Mouse (Mus musculus) hindbrain, embryonic 10.5 days (tissue): ENCODE data around the gene Rere. TPM values are rescaled to one million over a fixed set of nuclear protein-coding genes. Genes with fewer than 3 reads are reported as not detected.

Experiments
- DNase-seq: peaks from one replicate; pipeline ENCODE4 v3.0.0-alpha.2; 2017; ENCODE audit warnings: low spot score
- H3K27ac ChIP-seq: fragments of 300-500 bp; sonication (generic); 2 replicates; pipeline ENCODE4 v1.5.1; 2016; ENCODE audit warnings: mild to moderate bottlenecking, moderate library complexity
- H3K27me3 ChIP-seq: fragments of 300-500 bp; sonication (generic); 2 replicates; pipeline ENCODE4 v1.6.1; 2016; ENCODE audit warnings: mild to moderate bottlenecking; ENCODE audit not compliant: poor library complexity, insufficient read depth, severe bottlenecking
- H3K36me3 ChIP-seq: fragments of 300-500 bp; sonication (generic); 2 replicates; pipeline ENCODE4 v1.6.1; 2016; ENCODE audit warnings: mild to moderate bottlenecking, moderate library complexity
- H3K4me1 ChIP-seq: fragments of 300-500 bp; sonication (generic); replicated peaks from 2 replicates; pipeline ENCODE4 v1.6.1; 2016; ENCODE audit warnings: mild to moderate bottlenecking
- H3K4me3 ChIP-seq: fragments of 300-500 bp; sonication (generic); 2 replicates; pipeline ENCODE4 v1.5.1; 2016; ENCODE audit warnings: mild to moderate bottlenecking, moderate library complexity
- H3K9me3 ChIP-seq: fragments of 300-500 bp; sonication (generic); 2 replicates; pipeline ENCODE4 v1.6.1; 2016; ENCODE audit warnings: mild to moderate bottlenecking, moderate library complexity
- WGBS: fragments of 180-500 bp; shearing (Covaris S2); methylation state at CpG from one replicate; pipeline ENCODE4 v1.1.7; 2016; 5-methylcytosine and 5-hydroxymethylcytosine counted together
- polyA plus RNA-seq: library from polyadenylated mRNA; unstranded; fragments of >200 nt; fragmentation: Nextera tagmentation; extraction: Ambion mirVana; gene quantifications from 2 replicates; pipeline ENCODE4 v1.2.1, GENCODE M21; 2016

Rere gene
- polyA plus RNA-seq, 1 experiment from 2014 or later = 40.4 TPM

- Histone ChIP-seq H3K27me3 (no peaks in the 10 kb centered on the region), H3K36me3 (peaks cover 32% of the 10 kb centered on the region), H3K27ac (peak overlapping the region; percentile 77), H3K4me1 (peaks cover 31% of the 10 kb centered on the region), H3K4me3 (no peak overlapping the region), H3K9me3 (no peaks in the 10 kb centered on the region)
- 57% methylated on average over 1 of the region's 1 CpGs for WGBS
- DNase-seq = no peak
Observed at GRCm38 (mm10) chr4:150557976-150558375, 276.5 kb downstream of the Rere start.

GRCm38 (mm10) chr4:150559514-150559913 is 278.1 kb downstream of the Rere start:
- DNase-seq = no peak
- Histone ChIP-seq H3K4me1 (peaks cover 41% of the 10 kb centered on the region), H3K36me3 (peaks cover 21% of the 10 kb centered on the region), H3K4me3 (no peak overlapping the region), H3K9me3 (no peaks in the 10 kb centered on the region), H3K27me3 (no peaks in the 10 kb centered on the region), H3K27ac (no peak overlapping the region)
- 89% methylated on average over 3 of the region's 3 CpGs for WGBS

- Histone ChIP-seq H3K36me3 (peaks cover 8% of the 10 kb centered on the region), H3K27me3 (no peaks in the 10 kb centered on the region), H3K9me3 (no peaks in the 10 kb centered on the region), H3K4me1 (peaks cover 24% of the 10 kb centered on the region), H3K27ac (peak overlapping the region; percentile 0; the same call in 1 of the 2 replicates), H3K4me3 (no peak overlapping the region)
- 54% methylated on average over 5 of the region's 5 CpGs for WGBS
- no peak for DNase-seq
Observed at GRCm38 (mm10) chr4:150563281-150563680, 281.8 kb downstream of the Rere start.

DNA sequence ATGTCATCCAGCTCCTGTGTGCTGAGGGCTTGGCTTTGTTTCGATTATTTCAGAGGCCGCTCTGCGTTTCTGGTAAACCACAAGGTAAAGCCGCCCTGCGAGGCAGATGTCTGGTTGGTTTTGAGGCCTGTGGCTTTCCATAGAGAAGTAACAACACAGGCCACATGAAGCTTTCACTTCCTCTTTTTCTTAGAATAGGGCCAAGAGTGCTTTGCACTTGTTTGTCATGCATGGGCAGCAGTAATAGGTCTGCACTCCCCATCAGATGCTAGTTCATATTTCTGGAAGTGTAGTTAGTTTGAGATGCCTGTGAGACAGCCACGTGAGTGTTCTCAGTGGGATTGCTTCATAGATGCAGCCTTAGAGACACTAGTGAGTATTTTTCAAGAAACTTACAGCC is 284.7 kb downstream of the Rere start:
- no peaks in the 10 kb centered on the region for H3K27me3 ChIP-seq
- no peak for DNase-seq
- WGBS = 86% methylated on average over 6 of the region's 6 CpGs
- H3K9me3 ChIP-seq = no peaks in the 10 kb centered on the region
- H3K4me3 ChIP-seq = no peak overlapping the region
- H3K4me1 ChIP-seq = peaks cover 53% of the 10 kb centered on the region
- peak overlapping the region; percentile 9; the same call in 1 of the 2 replicates for H3K27ac ChIP-seq
- peaks cover 5% of the 10 kb centered on the region for H3K36me3 ChIP-seq

GRCm38 (mm10) chr4:150568318-150569134 is 287.1 kb downstream of the Rere start:
- no peak for DNase-seq
- Histone ChIP-seq H3K4me3 (peak overlapping the region; percentile 78), H3K9me3 (no peaks in the 10 kb centered on the region), H3K27ac (peak overlapping the region; percentile 95), H3K4me1 (peaks cover 51% of the 10 kb centered on the region), H3K36me3 (peaks cover 18% of the 10 kb centered on the region), H3K27me3 (no peaks in the 10 kb centered on the region)
- 37% methylated on average over 9 of the region's 9 CpGs for WGBS

DNA sequence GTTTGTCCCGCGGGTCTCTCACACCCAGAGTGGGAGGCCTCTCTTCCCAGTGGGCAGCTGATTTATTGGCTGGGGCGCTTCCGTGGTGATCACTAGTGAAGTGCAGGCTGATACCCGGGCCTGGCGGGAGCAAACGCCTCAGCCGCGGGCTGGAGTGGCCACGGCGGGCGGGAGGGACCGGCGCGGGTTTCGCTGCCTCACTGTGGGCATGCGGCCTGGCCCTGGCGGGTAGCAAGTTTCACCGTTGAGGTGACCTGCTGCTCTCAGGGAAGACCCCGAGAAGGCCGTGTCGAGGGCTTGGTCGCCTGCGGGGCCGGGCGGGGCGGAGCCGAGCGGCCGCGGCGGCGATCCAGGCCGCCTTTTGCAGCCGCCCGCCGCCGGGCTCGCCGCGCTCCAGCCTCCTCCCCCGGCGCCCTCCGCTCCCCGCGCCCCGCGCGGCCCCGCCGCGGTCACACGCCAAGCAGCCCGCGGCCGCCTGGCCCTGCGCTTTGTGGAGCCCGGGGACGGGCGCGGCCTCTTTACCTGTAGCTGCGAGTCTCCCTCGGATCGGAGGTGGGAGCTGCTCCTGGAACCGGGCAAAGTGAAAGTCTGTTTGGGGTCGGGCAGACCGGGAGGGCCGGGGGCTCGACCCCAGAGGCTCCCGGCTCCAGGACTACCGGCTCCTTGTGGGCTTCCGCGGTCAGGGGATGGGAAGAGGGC is 287.8 kb downstream of the Rere start:
- H3K4me3 ChIP-seq = peak overlapping the region; percentile 78
- H3K4me1 ChIP-seq = peaks cover 46% of the 10 kb centered on the region
- H3K9me3 ChIP-seq = no peaks in the 10 kb centered on the region
- H3K27me3 ChIP-seq = no peaks in the 10 kb centered on the region
- H3K27ac ChIP-seq = peak overlapping the region; percentile 95
- H3K36me3 ChIP-seq = peaks cover 23% of the 10 kb centered on the region
- DNase-seq = peak; percentile 80
- WGBS = 2% methylated on average over 73 of the region's 73 CpGs

DNA sequence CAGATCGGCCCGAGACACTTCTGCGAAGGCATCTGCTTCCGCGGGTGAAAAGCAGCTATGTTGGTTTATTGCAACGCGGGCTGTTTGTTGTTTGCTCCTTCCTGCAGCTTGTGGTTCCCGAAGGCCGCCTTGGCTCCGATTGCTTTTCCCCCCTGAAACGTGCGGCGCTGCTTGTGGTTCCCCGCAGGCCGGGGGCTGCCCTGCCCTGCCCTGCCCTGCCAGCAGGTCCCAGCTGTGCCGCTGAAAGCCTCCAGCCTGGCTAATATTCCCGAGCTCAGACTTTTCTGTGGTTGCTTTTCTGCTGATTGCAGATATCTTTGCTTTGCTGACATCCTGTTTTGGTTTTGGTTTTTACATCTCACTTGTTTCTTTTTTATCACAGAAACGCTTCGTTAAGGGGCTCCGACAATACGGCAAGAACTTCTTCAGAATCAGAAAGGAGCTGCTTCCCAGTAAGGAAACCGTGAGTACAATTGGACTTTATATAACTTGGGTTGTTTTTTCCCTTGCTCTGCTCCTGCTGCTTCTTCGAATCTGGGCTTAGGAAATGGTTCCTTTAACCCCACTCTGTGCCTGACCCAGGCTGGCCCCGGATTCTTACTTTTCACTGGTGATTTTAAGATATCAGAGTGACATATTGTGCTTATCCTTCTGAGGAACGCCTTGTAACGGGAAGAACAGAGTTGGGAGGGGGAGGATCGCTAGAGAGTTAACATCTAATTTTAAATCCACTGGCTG is 288.6 kb downstream of the Rere start:
- Histone ChIP-seq H3K27ac (peak overlapping the region; percentile 95), H3K4me3 (peak overlapping the region; percentile 78), H3K27me3 (no peaks in the 10 kb centered on the region), H3K9me3 (no peaks in the 10 kb centered on the region), H3K36me3 (peaks cover 30% of the 10 kb centered on the region), H3K4me1 (peaks cover 46% of the 10 kb centered on the region)
- WGBS = 4% methylated on average over 27 of the region's 27 CpGs
- DNase-seq = peak; percentile 77

DNA sequence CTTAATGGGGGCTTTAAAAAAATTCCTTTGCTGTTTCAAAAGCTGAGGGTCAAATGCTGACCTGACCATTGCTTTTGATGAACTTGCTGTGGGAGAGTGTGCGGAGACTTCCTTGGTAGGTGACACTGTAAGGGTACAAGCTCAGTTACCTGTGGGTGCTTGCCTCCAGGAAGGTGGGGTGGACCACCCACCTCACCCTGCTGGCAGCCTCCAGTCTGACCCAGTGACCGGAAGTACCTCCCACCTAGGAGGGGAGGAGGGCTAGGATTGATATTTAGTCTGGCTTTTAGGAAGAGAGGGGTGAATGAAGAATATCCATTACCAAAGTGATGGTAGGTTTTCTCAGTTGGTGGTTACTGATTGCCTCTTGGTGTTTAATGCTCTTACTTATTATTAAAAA is 289.3 kb downstream of the Rere start:
- DNase-seq = no peak
- Histone ChIP-seq H3K27me3 (no peaks in the 10 kb centered on the region), H3K4me3 (peak overlapping the region; percentile 78), H3K27ac (no peak overlapping the region), H3K36me3 (peaks cover 38% of the 10 kb centered on the region), H3K9me3 (no peaks in the 10 kb centered on the region), H3K4me1 (peaks cover 46% of the 10 kb centered on the region)
- 56% methylated on average over 2 of the region's 2 CpGs for WGBS

DNA sequence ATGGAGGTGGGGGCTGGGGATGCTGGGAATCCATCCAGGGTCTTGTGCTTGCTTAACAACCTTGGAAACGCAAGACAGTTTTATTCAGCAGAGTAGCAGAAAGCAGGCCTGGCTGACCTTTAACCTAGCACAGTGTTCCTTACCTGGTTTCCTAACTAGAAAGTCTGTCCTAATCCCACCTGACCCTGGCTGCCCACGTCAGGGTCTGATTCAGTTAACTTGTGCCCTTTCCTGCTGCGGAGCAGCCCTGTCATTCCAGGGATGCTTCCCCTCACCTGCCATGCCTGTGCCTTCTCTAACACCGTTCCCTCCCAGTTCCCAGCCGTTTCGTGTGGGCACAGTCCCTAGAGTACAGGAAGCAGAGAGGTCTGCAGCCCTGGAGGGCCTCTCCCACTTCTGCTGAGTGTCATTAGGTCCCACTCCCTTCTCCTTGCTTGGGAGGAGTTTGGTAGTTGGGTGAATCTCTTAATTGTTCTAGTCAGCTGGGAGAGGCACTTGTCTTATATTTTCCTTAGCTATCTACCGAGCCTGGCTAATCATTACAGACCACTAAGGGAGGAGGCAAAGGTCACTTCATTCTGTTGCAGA is 290.8 kb downstream of the Rere start:
- H3K27ac ChIP-seq = no peak overlapping the region
- peaks cover 46% of the 10 kb centered on the region for H3K4me1 ChIP-seq
- no peaks in the 10 kb centered on the region for H3K27me3 ChIP-seq
- DNase-seq = no peak
- H3K9me3 ChIP-seq = no peaks in the 10 kb centered on the region
- WGBS = 80% methylated on average over 7 of the region's 7 CpGs
- H3K36me3 ChIP-seq = peaks cover 46% of the 10 kb centered on the region
- H3K4me3 ChIP-seq = no peak overlapping the region

DNA sequence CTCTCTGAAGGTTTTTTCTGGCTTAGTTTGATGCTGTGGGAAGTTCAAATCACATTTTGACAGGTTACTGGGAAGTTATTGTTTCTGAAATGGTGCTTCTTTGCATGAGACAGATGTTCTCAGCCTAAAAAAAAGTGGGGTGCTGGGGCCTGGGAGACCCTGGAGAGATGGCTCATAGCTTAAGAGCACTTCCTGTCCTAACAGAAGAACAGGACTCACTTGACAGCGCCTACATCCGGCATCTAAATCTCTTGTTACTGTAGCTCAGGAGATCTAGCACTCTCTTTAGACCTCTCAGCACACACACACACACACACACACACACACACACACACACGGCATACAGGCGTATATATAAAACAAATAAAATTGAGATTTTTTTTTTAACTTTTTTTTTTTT is 291.5 kb downstream of the Rere start:
- Histone ChIP-seq H3K27me3 (no peaks in the 10 kb centered on the region), H3K4me3 (no peak overlapping the region), H3K27ac (no peak overlapping the region), H3K9me3 (no peaks in the 10 kb centered on the region), H3K36me3 (peaks cover 46% of the 10 kb centered on the region), H3K4me1 (peaks cover 40% of the 10 kb centered on the region)
- WGBS = 92% methylated on average over 4 of the region's 4 CpGs
- no peak for DNase-seq

- peaks cover 52% of the 10 kb centered on the region for H3K36me3 ChIP-seq
- no peaks in the 10 kb centered on the region for H3K9me3 ChIP-seq
- H3K27me3 ChIP-seq = no peaks in the 10 kb centered on the region
- H3K4me1 ChIP-seq = peaks cover 14% of the 10 kb centered on the region
- H3K27ac ChIP-seq = no peak overlapping the region
- DNase-seq = no peak
- 86% methylated on average over 3 of the region's 3 CpGs for WGBS
- H3K4me3 ChIP-seq = no peak overlapping the region
Observed at GRCm38 (mm10) chr4:150575363-150576092, 294.1 kb downstream of the Rere start.

DNA sequence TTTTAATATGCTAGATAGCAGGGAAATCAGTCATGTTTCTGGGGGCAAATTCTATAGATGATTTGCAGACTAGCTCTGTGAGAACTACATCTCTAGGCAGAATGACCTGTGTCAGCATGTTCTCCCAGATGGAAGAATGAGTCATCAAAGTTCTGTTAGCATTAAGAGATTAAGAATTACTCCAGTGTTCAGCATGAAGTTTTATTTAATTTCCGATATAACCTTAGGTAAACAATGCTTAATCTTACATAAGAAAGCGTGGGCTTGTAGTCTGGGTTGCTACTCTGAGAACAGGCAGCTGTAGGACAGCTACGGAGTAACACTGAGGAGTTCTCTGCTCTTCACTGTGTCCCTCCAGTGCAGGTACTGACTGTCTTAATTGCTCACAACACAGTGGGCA is 294.9 kb downstream of the Rere start:
- H3K36me3 ChIP-seq = peaks cover 58% of the 10 kb centered on the region

More for the DNA sequence above, 294.9 kb downstream of the Rere start:
- H3K27ac ChIP-seq = no peak overlapping the region
- no peaks in the 10 kb centered on the region for H3K9me3 ChIP-seq
- H3K4me1 ChIP-seq = peaks cover 8% of the 10 kb centered on the region
- H3K4me3 ChIP-seq = no peak overlapping the region
- no peaks in the 10 kb centered on the region for H3K27me3 ChIP-seq
- WGBS = 94% methylated on average over 3 of the region's 3 CpGs
- no peak for DNase-seq
